Mouse (Mus musculus) myocyte (in vitro differentiated cells): ENCODE measurements around the gene Pced1b.

Source experiments
- MAX ChIP-seq: IDR thresholded peaks from one replicate; pipeline ENCODE4 v1.6.1; 2011; ENCODE audit warnings: low read depth, mild to moderate bottlenecking, control low read depth
- POLR2AphosphoS2 ChIP-seq: IDR thresholded peaks from one replicate; pipeline ENCODE4 v1.6.1; 2011; ENCODE audit warnings: low read depth, control low read depth; ENCODE audit not compliant: insufficient read length
- TCF12 ChIP-seq: IDR thresholded peaks from one replicate; pipeline ENCODE4 v1.6.1; 2011; ENCODE audit warnings: mild to moderate bottlenecking, control low read depth; ENCODE audit not compliant: poor library complexity, insufficient read depth, severe bottlenecking
- USF1 ChIP-seq: IDR thresholded peaks from one replicate; pipeline ENCODE4 v1.6.1; 2011; ENCODE audit warnings: low read depth, mild to moderate bottlenecking, control low read depth, moderate library complexity

DNA sequence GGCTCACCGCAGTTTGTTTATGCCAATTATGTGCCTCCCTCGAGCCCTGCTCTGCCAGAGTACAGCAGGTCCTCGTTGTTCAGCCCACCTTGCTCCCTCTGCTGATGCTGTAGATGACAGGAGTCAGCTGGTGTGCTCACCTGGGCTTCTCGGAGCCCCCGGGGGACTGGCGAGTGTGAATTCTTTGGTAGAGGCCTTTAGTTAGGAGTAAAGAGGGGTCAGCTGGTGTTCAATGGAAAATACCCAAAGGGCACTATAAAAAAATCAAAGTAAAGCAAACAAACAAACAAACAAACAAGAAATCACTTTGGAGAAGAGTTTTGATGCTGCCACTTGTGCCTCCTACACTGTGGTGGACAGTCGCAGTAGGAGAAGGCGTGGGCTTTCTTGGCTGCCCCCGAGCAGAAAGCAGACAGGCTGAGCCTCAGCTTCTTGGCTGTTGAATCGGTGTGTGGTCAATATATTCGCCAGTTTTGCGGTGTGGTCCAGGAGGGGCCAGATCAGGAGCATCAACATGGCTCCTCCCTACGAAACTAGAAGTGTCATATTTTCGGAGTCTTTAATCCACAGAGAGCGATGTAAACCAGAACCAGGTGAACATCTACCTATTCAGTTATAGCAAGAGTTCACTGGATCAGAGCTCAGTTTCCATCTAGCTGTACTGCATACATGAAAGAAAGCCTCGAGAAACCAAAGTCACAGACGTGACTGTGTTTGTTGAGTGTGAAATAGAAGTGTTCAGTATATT is 11.8 kb downstream of the Pced1b start:
- TF ChIP-seq TCF12 (no peak), USF1 (no peak), MAX (no peak), POLR2AphosphoS2 (no peak)
